Mouse (Mus musculus) heart, postnatal 0 days (tissue): ENCODE measurements around the gene Reg3g. TPM values are rescaled to one million over a fixed set of nuclear protein-coding genes. Genes with fewer than 3 reads are reported as not detected.

Source experiments
- ATAC-seq: fragments of 200-750 bp; cut with Nextera tagmentation; 2 replicates; pipeline ENCODE4 v1.8.0; 2017; ENCODE audit warnings: low read depth, moderate number of reproducible peaks, moderate library complexity; ENCODE audit not compliant: insufficient read depth
- DNase-seq: peaks from one replicate; pipeline ENCODE4 v3.0.0-alpha.2; 2016; ENCODE audit warnings: low spot score
- H3K27ac ChIP-seq: fragments of 300-500 bp; sonication (generic); 2 replicates; pipeline ENCODE4 v1.5.1; 2014; ENCODE audit warnings: low read depth, mild to moderate bottlenecking
- H3K27me3 ChIP-seq: fragments of 300-500 bp; sonication (generic); 2 replicates; pipeline ENCODE4 v1.6.1; 2014; ENCODE audit warnings: low read length, mixed read lengths; ENCODE audit not compliant: control insufficient read depth, insufficient read depth
- H3K36me3 ChIP-seq: fragments of 300-500 bp; sonication (generic); replicated peaks from 2 replicates; pipeline ENCODE4 v1.6.1; 2014; ENCODE audit warnings: low read length, mixed read lengths; ENCODE audit not compliant: control insufficient read depth, insufficient read depth
- H3K4me1 ChIP-seq: fragments of 300-500 bp; sonication (generic); 2 replicates; pipeline ENCODE4 v1.6.1; 2014; ENCODE audit warnings: antibody characterized with exemption; ENCODE audit not compliant: control insufficient read depth, insufficient read depth
- H3K4me2 ChIP-seq: fragments of 300-500 bp; sonication (generic); 2 replicates; pipeline ENCODE4 v1.6.1; 2014; ENCODE audit warnings: low read depth, mild to moderate bottlenecking, low read length, moderate library complexity
- H3K4me3 ChIP-seq: fragments of 300-500 bp; sonication (generic); 2 replicates; pipeline ENCODE4 v1.5.1; 2014; ENCODE audit warnings: low read depth, low read length
- H3K9ac ChIP-seq: fragments of 300-500 bp; sonication (generic); replicated peaks from 2 replicates; pipeline ENCODE4 v1.6.1; 2014; ENCODE audit warnings: low read depth, low read length, mixed read lengths
- H3K9me3 ChIP-seq: fragments of 300-500 bp; sonication (generic); replicated peaks from 2 replicates; pipeline ENCODE4 v1.6.1; 2016; ENCODE audit warnings: low read length; ENCODE audit not compliant: control insufficient read depth
- CTCF ChIP-seq: IDR thresholded peaks from 2 replicates; pipeline ENCODE4 v1.5.1; 2016; ENCODE audit warnings: antibody characterized with exemption, control low read depth, low read depth
- EP300 ChIP-seq: IDR thresholded peaks from 2 replicates; pipeline ENCODE4 v1.6.1; 2016; ENCODE audit warnings: antibody characterized with exemption, low read depth
- WGBS: fragments of 180-500 bp; shearing (Covaris S2); extraction: QIAGEN DNeasy Blood & Tissue Kit; methylation state at CpG from one replicate; pipeline ENCODE4 v1.1.7; 2014; 5-methylcytosine and 5-hydroxymethylcytosine counted together
- polyA plus RNA-seq: library from polyadenylated mRNA; unstranded; fragments of >200 nt; fragmentation: Nextera tagmentation; extraction: Ambion mirVana; gene quantifications from 2 replicates; pipeline ENCODE4 v1.2.1, GENCODE M21; 2015
- total RNA-seq: library from RNA; depleted of rRNA; stranded (reverse); fragments of >200 nt; gene quantifications from 2 replicates; pipeline ENCODE4 v1.2.3, GENCODE M21; 2014; ENCODE audit warnings: low replicate concordance

The Reg3g gene
- total and polyA plus RNA-seq, 2 experiments from 2014 or later = 0.26 to 7.1 TPM

GRCm38 (mm10) chr6:78494633-78495032 lies 26.0 kb upstream of the Reg3g start:
- ATAC-seq (no peak), DNase-seq (no peak)
- no peak overlapping the region for H3K4me2 ChIP-seq
- no peaks in the 10 kb centered on the region for H3K4me1 ChIP-seq
- H3K36me3 ChIP-seq = no peaks in the 10 kb centered on the region
- no peak overlapping the region for H3K4me3 ChIP-seq
- 72% methylated on average over 3 of the region's 3 CpGs for WGBS
- H3K9me3 ChIP-seq = no peaks in the 10 kb centered on the region
- H3K9ac ChIP-seq = no peak overlapping the region
- no peak for TF ChIP-seq EP300
- no peak for TF ChIP-seq CTCF
- no peaks in the 10 kb centered on the region for H3K27me3 ChIP-seq
- H3K27ac ChIP-seq = no peak overlapping the region

GRCm38 (mm10) chr6:78469287-78469686 lies 615 bp upstream of the Reg3g start:
- 49% methylated on average over 3 of the region's 3 CpGs for WGBS
- DNase-seq (no peak), ATAC-seq (no peak)
- no peaks in the 10 kb centered on the region for H3K4me1 ChIP-seq
- H3K9me3 ChIP-seq = no peaks in the 10 kb centered on the region
- no peak overlapping the region for H3K9ac ChIP-seq
- TF ChIP-seq EP300 (no peak), CTCF (no peak)
- H3K27me3 ChIP-seq = no peaks in the 10 kb centered on the region
- no peak overlapping the region for H3K4me2 ChIP-seq
- no peak overlapping the region for H3K27ac ChIP-seq
- no peak overlapping the region for H3K4me3 ChIP-seq
- no peaks in the 10 kb centered on the region for H3K36me3 ChIP-seq

DNA sequence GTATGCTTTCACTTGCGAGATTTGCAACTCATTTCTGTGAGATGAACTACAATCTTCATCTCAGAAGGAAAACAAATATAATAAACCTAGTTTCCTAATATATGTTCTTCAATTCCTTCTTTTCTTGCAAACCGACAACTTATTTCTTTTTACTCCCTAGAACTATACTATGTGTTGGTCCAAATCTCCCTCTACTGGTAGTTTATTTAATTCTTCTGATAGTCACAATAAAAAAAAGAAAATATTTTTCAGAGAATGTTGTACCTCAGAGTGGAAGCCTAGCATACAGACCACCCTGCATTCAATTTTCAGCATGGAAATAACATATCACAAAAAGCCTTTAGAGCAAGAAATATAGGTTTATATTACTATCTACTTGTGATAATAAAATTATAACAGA lies 5.4 kb downstream of the Reg3g start:
- ATAC-seq (no peak), DNase-seq (no peak)
- 69% methylated on average over 2 of the region's 2 CpGs for WGBS
- H3K27ac ChIP-seq = no peak overlapping the region
- H3K9ac ChIP-seq = no peak overlapping the region
- no peaks in the 10 kb centered on the region for H3K27me3 ChIP-seq
- no peak overlapping the region for H3K4me2 ChIP-seq
- no peaks in the 10 kb centered on the region for H3K4me1 ChIP-seq
- TF ChIP-seq CTCF (no peak), EP300 (no peak)
- H3K36me3 ChIP-seq = no peaks in the 10 kb centered on the region
- H3K4me3 ChIP-seq = no peak overlapping the region
- no peaks in the 10 kb centered on the region for H3K9me3 ChIP-seq

- Histone ChIP-seq H3K4me2 (no peak overlapping the region), H3K27ac (no peak overlapping the region), H3K27me3 (no peaks in the 10 kb centered on the region), H3K36me3 (no peaks in the 10 kb centered on the region), H3K9ac (no peak overlapping the region), H3K9me3 (no peaks in the 10 kb centered on the region), H3K4me3 (no peak overlapping the region), H3K4me1 (no peaks in the 10 kb centered on the region)
- 49% methylated on average over 2 of the region's 2 CpGs for WGBS
- TF ChIP-seq EP300 (no peak), CTCF (no peak)
- DNase-seq = no peak
- ATAC-seq = no peak
Observed at GRCm38 (mm10) chr6:78462360-78462759, 6.3 kb downstream of the Reg3g start.

DNA sequence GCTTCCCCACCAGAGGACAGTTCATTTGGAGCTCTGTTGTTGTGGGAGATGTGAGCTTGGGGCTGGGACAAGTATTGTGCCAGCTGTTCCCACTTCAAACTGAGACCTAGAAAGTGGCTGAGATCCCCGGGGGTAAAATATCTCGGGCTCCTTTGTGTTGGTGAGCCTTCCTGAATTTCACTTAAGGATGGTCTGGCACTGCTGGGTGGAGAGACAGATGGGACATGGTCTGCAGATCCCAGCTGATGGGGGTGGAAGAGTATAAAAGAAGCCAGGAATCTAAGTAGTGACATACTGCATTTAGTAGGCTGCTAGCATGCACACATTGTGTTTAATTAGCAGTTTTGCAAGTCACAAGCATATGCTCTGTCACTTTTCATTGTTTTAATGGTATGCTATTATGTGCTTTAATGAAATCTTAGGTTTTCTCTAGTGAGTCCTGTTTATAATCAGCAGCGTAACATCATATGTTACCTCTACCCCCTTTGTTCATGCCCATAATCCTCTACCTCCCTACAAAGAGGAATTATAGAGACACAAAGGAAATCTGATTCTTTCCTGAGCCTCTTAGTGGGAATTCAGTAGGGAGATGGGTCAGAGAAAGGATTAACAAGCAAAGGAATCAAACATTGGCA lies 8.4 kb downstream of the Reg3g start:
- DNase-seq = no peak
- H3K4me3 ChIP-seq = no peak overlapping the region
- H3K27me3 ChIP-seq = no peaks in the 10 kb centered on the region
- no peaks in the 10 kb centered on the region for H3K36me3 ChIP-seq
- no peak overlapping the region for H3K9ac ChIP-seq
- H3K9me3 ChIP-seq = no peaks in the 10 kb centered on the region
- no peak overlapping the region for H3K27ac ChIP-seq
- H3K4me2 ChIP-seq = no peak overlapping the region
- WGBS = 46% methylated on average over 3 of the region's 3 CpGs
- no peak for TF ChIP-seq CTCF
- TF ChIP-seq EP300 = no peak
- H3K4me1 ChIP-seq = no peaks in the 10 kb centered on the region
- ATAC-seq = no peak

DNA sequence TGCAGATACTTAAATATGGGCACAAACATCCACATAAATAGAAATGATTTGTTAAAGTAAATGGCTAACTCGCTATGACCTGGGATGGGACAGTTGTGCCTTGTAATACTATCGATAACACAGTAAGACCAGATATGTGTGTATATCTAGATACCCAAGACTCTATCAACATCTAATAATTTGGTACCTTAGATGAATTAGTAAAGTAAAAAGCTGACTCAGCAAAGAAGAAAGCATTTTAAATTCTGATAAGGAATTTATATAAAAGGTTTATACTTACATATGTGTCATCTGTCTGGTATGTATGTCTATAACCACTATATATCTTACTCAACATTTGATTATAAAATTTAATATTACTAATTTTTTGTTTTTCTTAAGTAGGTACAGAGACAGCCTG lies 15.9 kb downstream of the Reg3g start:
- H3K36me3 ChIP-seq = no peaks in the 10 kb centered on the region
- H3K27ac ChIP-seq = no peak overlapping the region
- H3K9ac ChIP-seq = no peak overlapping the region
- no peaks in the 10 kb centered on the region for H3K9me3 ChIP-seq
- DNase-seq (no peak), ATAC-seq (no peak)
- H3K4me1 ChIP-seq = no peaks in the 10 kb centered on the region
- no peaks in the 10 kb centered on the region for H3K27me3 ChIP-seq
- 82% methylated on average over 2 of the region's 2 CpGs for WGBS
- no peak overlapping the region for H3K4me3 ChIP-seq
- TF ChIP-seq CTCF = no peak
- no peak for TF ChIP-seq EP300
- H3K4me2 ChIP-seq = no peak overlapping the region
